ENCODE assay signal across 25 mouse cellular contexts in genomic region chr3:149462121-149462541, GRCm38 (mm10).
A peak's percentile ranks its signal among the peaks of the same experiment; 100 is the strongest.
DNase-seq lines count a peak whose midpoint lies in the region; ATAC-seq and TF ChIP-seq lines count a peak whose summit lies in the region.
"Had no signal": no experiment of that assay in that cellular context is flagged by ENCODE, and none has a peak within 500 bp of the region (broad histone marks: within the 10 kb centered on the region; RNA-seq: fewer than 3 reads in every experiment).

No protein-coding gene starts in this region.

- H3K79me2 ChIP-seq in myocyte (ENCODE audit: control insufficient read depth, insufficient read depth): no peaks in the 10 kb centered on the region

- no peak overlapping the region for H3K27ac ChIP-seq in midbrain, embryonic 12.5 days (replicated peaks)
- H3K27ac ChIP-seq in midbrain, embryonic 15.5 days: no peak overlapping the region
- H3K27ac ChIP-seq: limb, embryonic 15.5 days; liver, embryonic 15.5 days; midbrain, embryonic 13.5 days had no signal

- no peak overlapping the region for H3K9ac ChIP-seq in midbrain, embryonic 12.5 days (replicated peaks)
- H3K9ac ChIP-seq in midbrain, embryonic 15.5 days: no peak overlapping the region
- H3K9ac ChIP-seq: forebrain, postnatal 0 days; heart, embryonic 12.5 days; limb, embryonic 15.5 days; liver, embryonic 15.5 days; midbrain, embryonic 13.5 days had no signal

- no peaks in the 10 kb centered on the region for H3K27me3 ChIP-seq in midbrain, embryonic 12.5 days
- no peaks in the 10 kb centered on the region for H3K27me3 ChIP-seq in midbrain, embryonic 15.5 days (replicated peaks)
- H3K27me3 ChIP-seq in myocyte (ENCODE audit: control insufficient read depth, insufficient read depth, insufficient read length): no peaks in the 10 kb centered on the region
- H3K27me3 ChIP-seq: heart, embryonic 12.5 days; limb, embryonic 15.5 days; liver, embryonic 15.5 days; midbrain, embryonic 13.5 days had no signal

- peak; percentile 56 for ATAC-seq in midbrain, embryonic 12.5 days (ENCODE audit: low FRiP score, low read depth)
- no peak for ATAC-seq in midbrain, embryonic 15.5 days (replicated peaks)
- ATAC-seq: activated CD4-positive, CD25-positive, alpha-beta regulatory T cell, adult 4 months; forebrain, postnatal 0 days; intestine, postnatal 0 days had no signal

- H3K36me3 ChIP-seq in midbrain, embryonic 12.5 days: no peaks in the 10 kb centered on the region
- no peaks in the 10 kb centered on the region for H3K36me3 ChIP-seq in midbrain, embryonic 15.5 days (replicated peaks)
- no peaks in the 10 kb centered on the region for H3K36me3 ChIP-seq in myocyte (ENCODE audit: control insufficient read depth, insufficient read depth)
- H3K36me3 ChIP-seq: heart, embryonic 12.5 days; limb, embryonic 15.5 days; liver, embryonic 15.5 days; midbrain, embryonic 13.5 days had no signal

- H3K4me1 ChIP-seq in midbrain, embryonic 12.5 days: no peaks in the 10 kb centered on the region
- no peaks in the 10 kb centered on the region for H3K4me1 ChIP-seq in midbrain, embryonic 15.5 days
- H3K4me1 ChIP-seq: heart, embryonic 12.5 days; limb, embryonic 15.5 days; liver, embryonic 15.5 days; midbrain, embryonic 13.5 days had no signal

- WGBS in midbrain, embryonic 12.5 days: 63% methylated on average over 2 of the region's 2 CpGs
- 37% methylated on average over 2 of the region's 2 CpGs for WGBS in midbrain, embryonic 15.5 days

- intact Hi-C loops in left cerebral cortex, postnatal 36 days (cut with DNase I): no loop called here

- no peak for TF ChIP-seq POLR2A in myocyte (IDR thresholded peaks at IDR 0.05; ENCODE audit: insufficient read length, low read depth)

- no peaks in the 10 kb centered on the region for H3K9me3 ChIP-seq in midbrain, embryonic 12.5 days
- no peaks in the 10 kb centered on the region for H3K9me3 ChIP-seq in midbrain, embryonic 15.5 days
- H3K9me3 ChIP-seq: limb, embryonic 15.5 days; liver, embryonic 15.5 days; midbrain, embryonic 13.5 days had no signal

- DNase-seq in embryo, embryonic 11 days: peak; percentile 52
- no peak for DNase-seq in cerebellum, postnatal 25 days
- no peak for DNase-seq in kidney, postnatal 14 days
- DNase-seq in left cerebral cortex, postnatal 36 days (ENCODE audit: low spot score in 2 of 2): no peak
- DNase-seq: adrenal gland, adult 8-10 months; cerebellum, adult 2 months; cerebellum, postnatal 36 days; forebrain, postnatal 0 days; gastrocnemius, postnatal 14 days; heart, adult 18-20 months; heart, postnatal 10 days; kidney, postnatal 4 days; layer of hippocampus, adult 9-11 months; left cerebral cortex, postnatal 4 days; retina, postnatal 1 day; thymus, postnatal 25 days had no signal

- H3K4me2 ChIP-seq in midbrain, embryonic 12.5 days (replicated peaks): no peak overlapping the region
- H3K4me2 ChIP-seq in midbrain, embryonic 15.5 days: no peak overlapping the region
- peak overlapping the region; percentile 32 for H3K4me2 ChIP-seq in myocyte (ENCODE audit: low read depth)
- H3K4me2 ChIP-seq: heart, embryonic 12.5 days; limb, embryonic 15.5 days; liver, embryonic 15.5 days; midbrain, embryonic 13.5 days had no signal

- no peak overlapping the region for H3K4me3 ChIP-seq in midbrain, embryonic 12.5 days
- H3K4me3 ChIP-seq in midbrain, embryonic 15.5 days: no peak overlapping the region
- H3K4me3 ChIP-seq in myocyte: no peak overlapping the region
- H3K4me3 ChIP-seq: heart, embryonic 12.5 days; limb, embryonic 15.5 days; liver, embryonic 15.5 days; midbrain, embryonic 13.5 days had no signal

- no peak overlapping the region for H3ac ChIP-seq in myocyte (ENCODE audit: control insufficient read depth, insufficient read length)

TF ChIP-seq in myocyte, 11 proteins besides CTCF, POLR2A, EP300 and RAD21:
- no peak for TF ChIP-seq TCF12 (IDR thresholded peaks at IDR 0.05; ENCODE audit: insufficient read depth, poor library complexity, severe bottlenecking)
- TF ChIP-seq E2F4 (IDR thresholded peaks at IDR 0.05; ENCODE audit: insufficient read depth): no peak
- TF ChIP-seq MYOD1 (IDR thresholded peaks at IDR 0.05; ENCODE audit: control insufficient read depth in 1 of 3, insufficient read length in 2 of 3, low read depth in 2 of 3): no peak
- TF ChIP-seq USF1 (IDR thresholded peaks at IDR 0.05; ENCODE audit: low read depth): no peak
- TF ChIP-seq CEBPB (IDR thresholded peaks at IDR 0.05; ENCODE audit: insufficient read depth, poor library complexity, severe bottlenecking): no peak
- TF ChIP-seq REST (IDR thresholded peaks at IDR 0.05; ENCODE audit: insufficient read depth, insufficient read length): no peak
- no peak for TF ChIP-seq POLR2AphosphoS2 (IDR thresholded peaks at IDR 0.05; ENCODE audit: insufficient read length, low read depth)
- TF ChIP-seq MYOG (IDR thresholded peaks at IDR 0.05; ENCODE audit: control insufficient read depth in 1 of 3, insufficient read depth in 1 of 3, insufficient read length in 2 of 3, low read depth in 2 of 3): no peak
- TF ChIP-seq TCF3 (IDR thresholded peaks at IDR 0.05; ENCODE audit: insufficient read length, low read depth): no peak
- TF ChIP-seq SRF (IDR thresholded peaks at IDR 0.05; ENCODE audit: control insufficient read depth, insufficient read length, low read depth): no peak
- TF ChIP-seq MAX (IDR thresholded peaks at IDR 0.05; ENCODE audit: low read depth): no peak
